Mouse (Mus musculus): ENCODE measurements around the gene Pex11g.

GRCm38 (mm10) chr8:3425217-3425616 lies 42.3 kb downstream of the Pex11g start:
- TF ChIP-seq EP300 (IDR thresholded peaks at IDR 0.05; ENCODE audit: low read depth) (no peak), CTCF (IDR thresholded peaks at IDR 0.05; ENCODE audit: low read depth) (no peak)
